Mouse (Mus musculus) limb, embryonic 12.5 days (tissue): ENCODE measurements around the gene Kif5a. TPM values are rescaled to one million over a fixed set of nuclear protein-coding genes. Genes with fewer than 3 reads are reported as not detected.
"Not testable (repeated sequence)": the region's sequence is repeated elsewhere in the genome, so short reads cannot be mapped to it uniquely, and the experiment has no call there.

Source experiments
- ATAC-seq: fragments of 200-750 bp; cut with Nextera tagmentation; 2 replicates; pipeline ENCODE4 v1.8.0; 2017; ENCODE audit warnings: low read depth, moderate TSS enrichment; ENCODE audit not compliant: insufficient number of reproducible peaks, insufficient read depth, low FRiP score, low TSS enrichment
- H3K27ac ChIP-seq: fragments of 300-500 bp; sonication (generic); 2 replicates; pipeline ENCODE4 v1.5.1; 2016; ENCODE audit warnings: mild to moderate bottlenecking, moderate library complexity
- H3K27me3 ChIP-seq: fragments of 300-500 bp; sonication (generic); 2 replicates; pipeline ENCODE4 v1.6.1; 2016; ENCODE audit warnings: mild to moderate bottlenecking, moderate library complexity
- H3K36me3 ChIP-seq: fragments of 300-500 bp; sonication (generic); 2 replicates; pipeline ENCODE4 v1.6.1; 2016; ENCODE audit warnings: mild to moderate bottlenecking, moderate library complexity
- H3K4me1 ChIP-seq: fragments of 300-500 bp; sonication (generic); replicated peaks from 2 replicates; pipeline ENCODE4 v1.6.1; 2016
- H3K4me2 ChIP-seq: fragments of 300-500 bp; sonication (generic); 2 replicates; pipeline ENCODE4 v1.6.1; 2016; ENCODE audit warnings: mild to moderate bottlenecking, moderate library complexity
- H3K4me3 ChIP-seq: fragments of 300-500 bp; sonication (generic); replicated peaks from 2 replicates; pipeline ENCODE4 v1.5.1; 2016; ENCODE audit warnings: mild to moderate bottlenecking
- H3K9ac ChIP-seq: fragments of 300-500 bp; sonication (generic); replicated peaks from 2 replicates; pipeline ENCODE4 v1.6.1; 2016; ENCODE audit warnings: mild to moderate bottlenecking, moderate library complexity
- H3K9me3 ChIP-seq: fragments of 300-500 bp; sonication (generic); 2 replicates; pipeline ENCODE4 v1.6.1; 2016; ENCODE audit warnings: mild to moderate bottlenecking, moderate library complexity
- WGBS: fragments of 180-500 bp; shearing (Covaris S2); methylation state at CpG from one replicate; pipeline ENCODE4 v1.1.7; 2016; 5-methylcytosine and 5-hydroxymethylcytosine counted together
- polyA plus RNA-seq: library from polyadenylated mRNA; unstranded; fragments of >200 nt; fragmentation: Nextera tagmentation; extraction: Ambion mirVana; gene quantifications from 2 replicates; pipeline ENCODE4 v1.2.1, GENCODE M21; 2016

Gene Kif5a
- 5.3 and 5.6 TPM in 2 replicates for polyA plus RNA-seq

DNA sequence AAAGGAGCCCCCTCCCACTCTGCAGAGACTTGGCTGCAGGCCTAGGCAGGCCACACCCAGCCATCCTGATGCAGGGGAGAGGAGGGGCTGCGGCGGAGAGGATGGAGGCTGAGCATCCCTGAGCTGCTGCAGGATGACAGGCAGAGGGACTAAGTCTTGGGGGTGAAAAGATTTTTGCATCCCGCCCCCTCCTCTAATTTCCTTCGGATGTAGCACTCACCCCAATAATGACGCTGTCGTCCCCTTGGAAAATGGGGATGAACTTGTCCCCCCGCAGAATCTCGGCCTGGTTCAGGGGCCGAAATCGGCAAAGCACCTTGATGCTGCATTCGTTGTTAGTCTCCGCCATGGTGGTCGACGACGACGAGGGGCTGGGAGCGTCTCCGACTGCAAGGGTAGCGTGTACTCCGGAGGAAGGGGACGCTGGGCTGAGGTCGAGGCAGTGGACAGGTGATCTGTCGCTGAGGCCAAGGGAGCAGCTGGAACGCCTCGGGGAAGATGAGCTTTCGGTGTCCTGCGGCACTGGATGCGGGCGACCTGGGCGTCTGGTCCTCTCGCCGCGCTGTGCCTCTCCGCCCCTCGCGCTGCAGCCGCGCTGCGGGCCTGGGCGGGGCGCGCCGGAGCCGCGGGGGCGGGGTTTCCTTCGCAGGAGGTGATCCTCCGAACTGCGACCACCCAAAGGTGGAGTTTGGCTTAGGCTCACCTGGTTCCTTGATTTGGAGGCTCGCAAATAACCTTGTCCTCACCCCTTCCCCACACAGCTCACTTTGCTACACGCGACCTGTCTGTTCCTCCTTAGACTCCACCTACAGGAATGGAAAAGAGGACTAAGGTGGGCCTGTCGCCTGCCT is at the start of gene Kif5a:
Gene Kif5a, minus strand, starts transcription at position 801 of the 851 bp plus-strand sequence.
- Histone ChIP-seq H3K27ac (no peak within 1 kb of the TSS), H3K9me3 (no peaks in the 10 kb centered on the region), H3K36me3 (no peaks in the 10 kb centered on the region), H3K27me3 (peaks cover 42% of the 10 kb centered on the region), H3K4me3 (peak within 1 kb of the TSS; percentile 53), H3K4me2 (peak within 1 kb of the TSS; percentile 86), H3K9ac (peak within 1 kb of the TSS; percentile 55), H3K4me1 (peaks cover 22% of the 10 kb centered on the region)
- 1% methylated on average over 53 of the region's 53 CpGs for WGBS
- ATAC-seq: no peak

DNA sequence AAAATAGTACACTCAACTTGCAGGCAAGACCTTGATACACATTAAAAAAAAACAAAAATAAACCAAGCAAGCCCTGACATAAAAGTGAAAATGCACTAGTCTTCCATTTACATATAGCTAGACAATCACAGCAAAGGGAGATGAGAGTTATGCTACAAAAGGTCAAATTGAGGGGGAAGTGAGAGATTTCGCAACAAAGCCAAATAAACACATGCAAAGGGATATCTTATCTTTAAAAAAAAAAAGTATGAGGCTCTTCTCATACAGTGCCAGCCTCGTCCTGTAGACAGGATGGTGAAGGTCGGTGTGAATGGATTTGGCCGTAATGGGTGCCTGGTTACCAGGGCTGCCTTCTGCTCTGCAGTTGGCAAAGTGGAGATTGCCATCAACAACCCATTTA is 49.7 kb upstream of the Kif5a start:
- ATAC-seq: no peak
- H3K36me3 ChIP-seq: peaks cover 21% of the 10 kb centered on the region
- H3K27me3 ChIP-seq: no peaks in the 10 kb centered on the region
- H3K9ac ChIP-seq: no peak overlapping the region
- 81% methylated on average over 4 of the region's 4 CpGs for WGBS
- no peak overlapping the region for H3K4me2 ChIP-seq
- no peaks in the 10 kb centered on the region for H3K9me3 ChIP-seq
- no peak overlapping the region for H3K4me3 ChIP-seq
- peaks cover 10% of the 10 kb centered on the region for H3K4me1 ChIP-seq
- H3K27ac ChIP-seq: no peak overlapping the region

DNA sequence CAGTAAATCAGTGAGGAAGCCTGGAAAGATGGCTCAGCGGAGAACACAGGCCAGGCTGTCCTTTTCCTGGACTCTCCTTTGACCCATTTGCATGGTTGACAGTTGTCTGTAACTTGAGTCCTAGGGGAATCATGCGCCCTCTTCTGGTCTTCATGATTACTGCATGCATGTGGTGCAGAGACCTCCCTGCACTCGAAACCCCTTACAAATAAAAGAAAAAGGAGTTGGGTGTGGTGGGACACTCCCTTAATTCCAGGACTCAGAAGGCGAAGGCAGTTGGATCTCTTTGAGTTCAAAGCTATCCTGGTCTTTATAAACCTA is 49.2 kb upstream of the Kif5a start:
- 1% methylated on average over 4 of the region's 4 CpGs for WGBS
- ATAC-seq: peak; percentile 6; the same call in 1 of the 2 replicates

DNA sequence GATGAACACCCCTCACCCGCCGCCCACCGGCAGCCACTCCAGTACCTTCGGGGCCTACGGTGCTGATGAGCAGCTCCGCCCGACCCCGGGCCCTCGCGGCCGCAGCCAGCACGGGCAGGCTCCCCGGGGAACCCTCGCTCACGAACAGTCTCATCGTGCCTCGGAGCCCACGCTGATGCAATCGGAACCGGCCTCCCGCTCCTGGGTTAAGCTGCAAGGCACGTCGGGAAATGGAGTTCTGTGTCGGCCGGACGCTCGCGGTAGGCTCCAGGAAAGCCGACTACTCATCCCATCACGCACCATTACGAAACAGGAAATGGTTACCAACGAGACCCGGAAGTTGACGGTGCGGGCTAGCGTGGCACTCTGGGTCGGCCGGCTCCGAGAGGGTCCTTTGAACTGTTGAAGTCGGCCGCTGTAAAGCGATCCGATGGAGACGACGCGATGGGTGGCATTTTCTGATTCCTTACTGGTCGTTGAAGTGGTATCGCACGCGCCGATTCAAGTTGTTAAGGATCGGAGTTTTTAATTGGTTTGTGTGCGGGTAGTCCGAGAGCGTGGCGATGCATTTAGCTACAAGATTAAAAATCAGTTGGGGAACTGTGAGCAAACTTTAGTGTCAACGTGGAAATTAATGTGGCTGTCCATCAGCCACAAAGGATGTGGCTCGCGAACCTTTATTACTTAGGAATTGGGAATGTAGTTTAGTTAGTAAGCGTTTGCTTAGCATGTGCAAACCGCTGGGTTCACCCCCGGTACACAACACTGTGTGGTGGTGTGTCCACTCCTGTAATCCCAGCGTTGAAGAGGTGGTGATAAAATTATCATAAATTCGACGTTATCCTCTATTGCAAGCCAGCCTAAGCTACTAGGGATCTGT is 48.6 kb upstream of the Kif5a start, which contains the start of gene Mars:
Gene Mars, minus strand, starts transcription at position 311 of the 880 bp plus-strand sequence.
- no peaks in the 10 kb centered on the region for H3K9me3 ChIP-seq
- H3K27ac ChIP-seq: peak within 1 kb of the TSS; percentile 80
- H3K9ac ChIP-seq: peak within 1 kb of the TSS; percentile 79
- WGBS: under 1% methylated on average over 65 of the region's 65 CpGs
- ATAC-seq: peak; percentile 95
- H3K27me3 ChIP-seq: no peaks in the 10 kb centered on the region
- peaks cover 33% of the 10 kb centered on the region for H3K36me3 ChIP-seq
- H3K4me2 ChIP-seq: peak within 1 kb of the TSS; percentile 73
- H3K4me3 ChIP-seq: peak within 1 kb of the TSS; percentile 82
- H3K4me1 ChIP-seq: peaks cover 10% of the 10 kb centered on the region

More for the DNA sequence above, 49.2 kb upstream of the Kif5a start:
- no peaks in the 10 kb centered on the region for H3K27me3 ChIP-seq
- peaks cover 27% of the 10 kb centered on the region for H3K36me3 ChIP-seq
- H3K9me3 ChIP-seq: no peaks in the 10 kb centered on the region
- H3K4me1 ChIP-seq: peaks cover 10% of the 10 kb centered on the region
- H3K4me3 ChIP-seq: peak overlapping the region; percentile 82
- peak overlapping the region; percentile 79; the same call in 1 of the 2 replicates for H3K9ac ChIP-seq
- H3K4me2 ChIP-seq: peak overlapping the region; percentile 73
- H3K27ac ChIP-seq: peak overlapping the region; percentile 66

DNA sequence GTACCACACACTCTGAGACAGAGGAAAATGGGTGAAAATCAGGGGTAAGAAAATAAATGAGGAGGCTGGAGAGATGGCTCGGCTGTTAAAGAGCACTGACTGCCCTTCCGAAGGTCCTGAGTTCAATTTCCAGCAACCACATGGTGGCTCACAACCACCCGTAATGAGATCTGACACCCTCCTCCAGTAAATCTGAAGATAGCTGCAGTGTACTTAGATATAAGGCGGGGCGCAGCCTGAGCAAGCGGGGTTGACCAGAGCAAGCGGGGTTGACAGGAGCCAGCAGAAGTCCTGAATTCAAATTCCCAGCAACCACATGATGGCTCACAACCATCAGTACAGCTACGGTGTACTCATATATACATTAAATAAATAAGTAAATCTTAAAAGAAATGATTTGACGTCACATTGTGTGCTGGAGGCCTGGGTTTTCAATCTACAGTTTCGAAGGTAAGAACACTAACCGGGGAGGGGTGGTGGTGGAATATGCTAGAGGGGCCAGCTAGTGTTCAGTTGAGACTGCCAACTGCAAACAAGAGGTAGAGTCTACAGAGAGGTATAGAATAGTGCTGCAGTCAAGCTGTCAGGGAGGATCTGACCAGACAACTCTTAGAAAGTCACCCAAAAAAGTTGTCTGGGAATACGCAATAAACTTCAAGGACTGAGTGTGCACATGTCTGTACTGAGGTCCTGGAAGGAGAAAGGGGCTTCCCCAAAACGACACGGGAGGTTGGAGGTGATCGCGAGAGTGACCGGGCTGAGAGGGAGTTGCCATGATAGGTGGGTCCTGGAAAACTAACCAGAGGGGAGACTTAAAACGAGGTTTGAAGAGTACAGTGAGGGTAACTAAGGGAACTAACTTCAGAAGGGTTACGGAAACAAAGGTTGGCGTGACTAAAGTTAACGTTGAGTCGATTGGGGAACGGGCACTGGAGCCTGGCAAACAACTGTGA is 47.7 kb upstream of the Kif5a start:
- H3K9ac ChIP-seq: peak overlapping the region; percentile 79
- H3K27me3 ChIP-seq: no peaks in the 10 kb centered on the region
- ATAC-seq: peak; percentile 40
- H3K4me1 ChIP-seq: peaks cover 10% of the 10 kb centered on the region
- no peaks in the 10 kb centered on the region for H3K9me3 ChIP-seq
- H3K4me3 ChIP-seq: peak overlapping the region; percentile 82
- peak overlapping the region; percentile 80 for H3K27ac ChIP-seq
- H3K36me3 ChIP-seq: peaks cover 42% of the 10 kb centered on the region
- 37% methylated on average over 23 of the region's 23 CpGs for WGBS
- H3K4me2 ChIP-seq: peak overlapping the region; percentile 73

DNA sequence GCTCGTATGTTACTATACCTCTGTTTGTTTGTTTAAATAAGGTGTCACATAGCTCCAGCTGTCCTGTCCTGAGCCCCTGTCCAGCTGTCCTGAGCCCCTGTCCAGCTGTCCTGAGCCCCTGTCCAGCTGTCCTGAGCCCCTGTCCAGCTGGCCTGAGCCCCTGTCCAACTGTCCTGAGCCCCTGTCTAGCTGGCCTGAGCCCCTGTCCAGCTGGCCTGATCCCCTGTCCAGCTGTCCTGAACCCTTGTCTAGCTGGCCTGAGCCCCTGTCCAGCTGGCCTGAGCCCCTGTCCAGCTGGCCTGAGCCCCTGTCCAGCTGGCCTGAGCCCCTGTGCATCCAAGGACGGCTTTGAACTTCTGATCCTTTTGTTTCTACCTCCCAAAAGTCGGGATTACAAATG is 46.0 kb upstream of the Kif5a start:
- 87% methylated on average over 3 of the region's 3 CpGs for WGBS
- H3K9me3 ChIP-seq, H3K4me1 ChIP-seq, H3K27me3 ChIP-seq, H3K9ac ChIP-seq, H3K27ac ChIP-seq, ATAC-seq, H3K4me3 ChIP-seq, H3K4me2 ChIP-seq: not testable (repeated sequence)
- H3K36me3 ChIP-seq: peaks cover 58% of the 10 kb centered on the region

DNA sequence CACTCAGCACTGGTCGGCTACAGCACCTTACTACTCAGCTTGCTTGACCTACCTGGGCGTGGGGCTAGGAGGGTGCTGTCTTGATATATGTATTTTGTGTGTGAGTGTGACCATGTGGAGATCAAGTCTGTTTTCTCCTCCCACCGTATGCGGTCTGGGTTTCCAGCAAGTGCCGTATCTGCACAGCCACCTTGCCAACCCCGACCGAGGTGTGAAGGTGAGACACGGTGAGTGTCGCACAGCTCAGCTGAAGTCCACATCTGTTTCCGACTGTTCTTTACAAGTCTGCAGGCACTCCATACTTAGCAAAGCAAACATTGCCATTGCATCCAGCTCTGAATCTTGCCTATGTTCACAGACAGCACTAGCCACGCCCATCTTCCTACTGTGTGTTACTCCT is 40.0 kb upstream of the Kif5a start:
- no peaks in the 10 kb centered on the region for H3K27me3 ChIP-seq

DNA sequence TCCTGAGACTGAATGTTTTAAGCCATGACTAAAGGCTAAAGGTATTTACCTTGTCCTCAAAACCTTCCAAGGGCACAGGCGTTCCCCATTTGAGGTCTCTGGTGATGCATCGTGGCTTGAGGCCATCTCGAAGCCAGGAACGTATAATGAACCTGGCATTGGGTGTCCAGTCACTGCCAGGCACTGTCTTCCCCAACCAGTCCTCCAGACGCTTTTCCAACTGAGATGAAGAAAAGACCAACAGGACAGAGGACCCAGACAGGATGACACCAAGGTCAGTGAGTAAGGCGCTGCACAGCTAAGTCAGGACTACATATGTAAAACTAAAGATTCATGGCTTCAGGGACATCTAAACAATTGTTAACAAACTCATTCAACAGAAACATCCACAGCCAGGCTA is 37.2 kb upstream of the Kif5a start:
- no peaks in the 10 kb centered on the region for H3K4me1 ChIP-seq
- H3K9ac ChIP-seq: no peak overlapping the region
- H3K4me2 ChIP-seq: no peak overlapping the region
- H3K27ac ChIP-seq: no peak overlapping the region
- H3K9me3 ChIP-seq: no peaks in the 10 kb centered on the region
- peaks cover 99% of the 10 kb centered on the region for H3K36me3 ChIP-seq
- WGBS: 97% methylated on average over 6 of the region's 6 CpGs
- no peak for ATAC-seq
- no peak overlapping the region for H3K4me3 ChIP-seq
- no peaks in the 10 kb centered on the region for H3K27me3 ChIP-seq

More for the DNA sequence above, 40.0 kb upstream of the Kif5a start:
- Histone ChIP-seq H3K4me3 (no peak overlapping the region), H3K4me2 (no peak overlapping the region), H3K36me3 (peaks cover 99% of the 10 kb centered on the region), H3K4me1 (no peaks in the 10 kb centered on the region), H3K27ac (no peak overlapping the region), H3K9ac (peak overlapping the region; percentile 18; the same call in 1 of the 2 replicates), H3K9me3 (no peaks in the 10 kb centered on the region)
- WGBS: 95% methylated on average over 11 of the region's 11 CpGs
- ATAC-seq: no peak

DNA sequence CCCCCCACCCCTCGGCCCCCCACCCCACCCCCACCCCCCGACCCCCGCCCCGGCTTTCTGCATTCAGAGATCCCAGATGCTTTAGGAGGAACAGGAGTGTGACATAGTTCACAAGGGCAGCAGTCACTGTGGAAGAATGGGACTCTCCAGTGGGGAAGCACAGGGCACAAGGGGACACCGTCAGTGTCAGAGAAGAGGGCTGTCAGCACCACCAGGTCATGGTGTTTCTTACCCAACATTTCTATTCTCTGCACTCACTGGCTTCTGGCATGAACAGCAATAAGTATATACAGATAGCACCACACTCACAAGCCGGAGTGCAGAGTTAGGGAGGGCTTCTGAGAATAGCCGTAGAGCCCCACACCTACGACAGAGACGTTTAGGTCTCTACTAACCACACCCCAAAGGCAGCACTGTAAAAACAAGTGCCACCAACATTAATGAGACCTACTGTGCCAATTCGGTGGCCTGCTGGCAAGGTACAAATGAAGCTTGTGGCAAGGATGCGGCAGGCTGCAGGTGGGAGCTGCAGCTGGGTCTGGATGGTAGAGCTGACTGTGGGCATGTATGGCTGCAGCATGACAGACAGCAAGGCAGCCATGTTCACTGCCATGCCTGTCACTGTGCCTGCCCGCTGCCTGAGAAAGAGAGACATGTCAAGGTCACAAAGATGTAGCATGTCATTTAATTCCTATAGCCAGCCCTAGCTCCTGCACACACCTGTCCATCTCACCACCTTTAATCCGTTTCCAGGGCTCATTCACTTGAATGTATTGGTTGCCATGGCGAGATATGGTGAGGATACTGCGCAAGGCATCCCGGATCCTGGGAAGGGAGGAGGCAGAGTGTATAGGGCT is 34.1 kb upstream of the Kif5a start:
- ATAC-seq: no peak
- WGBS: 93% methylated on average over 16 of the region's 16 CpGs

More for the DNA sequence above, 34.1 kb upstream of the Kif5a start:
- peaks cover 8% of the 10 kb centered on the region for H3K4me1 ChIP-seq
- no peaks in the 10 kb centered on the region for H3K9me3 ChIP-seq
- H3K27ac ChIP-seq: no peak overlapping the region
- H3K9ac ChIP-seq: no peak overlapping the region
- peaks cover 99% of the 10 kb centered on the region for H3K36me3 ChIP-seq
- no peak overlapping the region for H3K4me2 ChIP-seq
- no peaks in the 10 kb centered on the region for H3K27me3 ChIP-seq
- no peak overlapping the region for H3K4me3 ChIP-seq
